Mouse (Mus musculus): ENCODE results near the gene Gfi1.

Gene Gfi1

DNA sequence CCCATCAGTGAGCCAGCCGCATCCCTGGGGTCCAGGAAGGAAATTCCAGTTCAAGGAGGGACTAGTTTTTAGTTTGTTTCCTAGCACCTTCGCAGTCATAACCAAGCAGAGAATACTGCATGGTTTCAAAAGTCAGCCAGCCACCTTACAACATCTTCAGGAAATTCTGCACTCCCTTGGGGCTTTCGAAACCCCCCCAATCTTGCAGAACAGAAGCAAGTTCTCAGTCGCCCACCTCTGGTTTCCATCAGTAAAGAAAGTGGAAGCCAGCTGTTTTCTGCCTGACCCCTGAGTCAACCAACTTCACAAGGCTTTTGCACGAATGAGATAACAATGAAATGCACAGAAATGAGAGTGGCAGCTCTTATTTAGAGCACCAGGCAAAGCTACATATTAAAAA, 47.4 kb downstream of the Gfi1 start:
- no peak for DNase-seq (ENCODE audit: low spot score)

Data from T-cell, adult 2 months (primary cell).